Mouse (Mus musculus): ENCODE results near the gene Gm11992. TPM values are rescaled to one million over a fixed set of nuclear protein-coding genes. Genes with fewer than 3 reads are reported as not detected.
A peak's percentile ranks its signal among the peaks of the same experiment; 100 is the strongest.

Gene Gm11992
- total RNA-seq, 2 experiments from 2014 or later: not detected

DNA sequence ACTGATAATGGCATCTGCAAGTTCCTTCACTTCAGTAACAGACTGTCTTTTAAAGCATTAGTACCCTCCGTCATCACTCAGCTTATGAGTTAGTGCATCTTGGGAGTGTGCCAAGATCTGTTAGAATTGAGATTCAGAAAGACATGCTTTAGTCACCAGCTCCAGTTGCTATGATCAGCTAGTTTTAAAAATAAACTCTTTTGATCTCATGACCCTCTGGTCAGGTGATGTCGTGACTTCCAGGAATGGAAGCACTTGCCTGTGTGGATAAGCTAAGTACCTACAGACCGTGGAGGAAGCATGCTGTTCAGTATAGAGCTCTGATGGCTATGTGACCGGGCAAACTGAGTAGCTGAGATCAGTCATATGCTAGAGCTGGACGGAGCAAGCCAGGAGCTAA lies 1.4 kb upstream of the Gm11992 start:
- no peak for TF ChIP-seq CTCF (IDR thresholded peaks at IDR 0.05)
- no peak for DNase-seq
- Histone ChIP-seq H3K4me3 (no peak overlapping the region), H3K27ac (no peak overlapping the region)
- intact Hi-C loops (cut with DNase I): loop anchor here (5.0 kb wide), 1 partner anchor 35 kb away; the partner anchor contains the start of gene Hus1

DNA sequence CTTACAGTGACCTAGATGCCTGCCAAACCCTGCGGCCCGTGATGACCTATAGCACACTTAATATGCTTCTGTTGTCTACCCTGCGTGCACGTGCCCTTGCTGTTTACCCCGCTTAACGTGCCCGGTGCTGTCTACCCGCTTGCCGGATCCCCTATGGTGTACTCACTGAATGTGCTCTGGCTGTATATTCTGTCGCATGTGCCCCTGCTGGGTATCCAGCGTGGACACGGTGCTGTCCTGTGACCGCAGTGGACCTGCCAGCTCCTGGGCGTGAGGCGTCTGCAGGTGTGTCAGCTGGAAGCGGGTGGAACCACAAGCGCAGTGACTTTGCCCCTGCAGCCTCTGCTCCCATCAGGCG lies 288 bp downstream of the Gm11992 start, which contains the start of gene Sun3:
TSS of gene Sun3 (minus strand) at position 289 of the 358 bp plus-strand sequence.
- TF ChIP-seq CTCF (IDR thresholded peaks at IDR 0.05): no peak
- peak; percentile 31 for DNase-seq
- Histone ChIP-seq H3K27ac (no peak within 1 kb of the TSS), H3K4me3 (peak within 1 kb of the TSS; percentile 72)
- intact Hi-C loops (cut with DNase I): loop anchor here (5.0 kb wide), 1 partner anchor 36 kb away; the partner anchor contains the start of gene Hus1

DNA sequence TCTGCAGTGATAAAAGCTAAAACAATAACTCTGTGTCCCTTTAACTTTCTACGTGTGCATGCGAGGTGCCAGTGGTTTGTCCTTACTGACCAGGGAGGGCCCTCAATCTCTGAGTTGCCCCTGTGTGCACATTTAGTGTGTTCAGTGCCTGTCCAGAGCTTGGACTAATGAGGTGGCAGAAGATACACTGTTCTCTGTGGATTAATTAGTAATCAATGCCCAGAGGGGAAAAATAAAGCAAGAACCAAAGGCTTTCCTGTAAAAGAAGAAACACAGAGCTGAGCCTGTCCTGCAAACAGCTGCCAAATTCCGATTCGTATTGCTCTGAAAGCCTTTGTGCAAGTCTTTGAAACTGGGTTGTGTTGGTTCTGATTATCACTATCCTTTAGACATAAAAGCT lies 1.8 kb downstream of the Gm11992 start:
- intact Hi-C loops (cut with DNase I): no loop called here
- Histone ChIP-seq H3K27ac (no peak overlapping the region), H3K4me3 (no peak overlapping the region)
- TF ChIP-seq CTCF (IDR thresholded peaks at IDR 0.05): no peak
- no peak for DNase-seq

DNA sequence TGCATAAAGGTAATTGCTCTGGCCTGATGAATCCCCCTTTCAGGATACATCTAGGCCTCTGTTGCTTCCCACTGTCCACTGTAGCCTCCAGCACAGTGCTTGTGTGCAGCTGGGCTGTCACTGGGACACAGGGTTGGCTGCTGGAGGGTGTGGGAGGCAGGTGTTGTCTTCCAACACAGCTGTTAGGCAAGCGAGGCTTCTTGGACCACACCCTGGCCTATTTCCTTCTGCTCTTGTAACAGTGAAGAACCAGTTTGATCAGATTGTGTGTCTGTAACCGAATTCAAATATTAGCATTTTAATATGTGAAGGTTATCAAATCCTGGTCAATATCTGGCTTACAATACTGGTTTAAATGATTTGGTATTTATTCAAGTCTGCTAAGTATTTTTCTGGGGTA lies 3.5 kb downstream of the Gm11992 start:
- no peak for DNase-seq
- intact Hi-C loops (cut with DNase I): no loop called here
- Histone ChIP-seq H3K27ac (no peak overlapping the region), H3K4me3 (no peak overlapping the region)
- TF ChIP-seq CTCF (IDR thresholded peaks at IDR 0.05): no peak

DNA sequence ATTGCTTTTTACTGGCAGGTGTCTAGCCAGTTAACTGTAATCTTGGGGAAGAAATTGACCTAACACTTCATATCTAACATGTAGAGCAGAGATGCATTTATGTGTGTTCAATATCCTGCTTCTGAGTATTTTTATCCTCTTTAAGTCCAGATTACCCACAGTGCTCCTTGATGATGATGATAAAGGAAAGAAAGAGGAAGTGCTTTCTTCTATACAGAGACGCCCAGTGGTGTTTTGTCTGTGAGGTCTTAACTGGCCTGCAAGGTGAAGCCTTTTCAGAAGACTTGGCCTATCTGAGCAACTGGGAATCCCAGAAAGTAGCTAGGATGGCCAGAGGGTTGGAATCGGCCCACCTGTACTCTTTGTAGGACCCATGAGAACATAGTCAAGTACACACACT lies 8.5 kb downstream of the Gm11992 start:
- Histone ChIP-seq H3K4me3 (no peak overlapping the region), H3K27ac (no peak overlapping the region)
- no peak for TF ChIP-seq CTCF (IDR thresholded peaks at IDR 0.05)
- no peak for DNase-seq
- intact Hi-C loops (cut with DNase I): no loop called here

DNA sequence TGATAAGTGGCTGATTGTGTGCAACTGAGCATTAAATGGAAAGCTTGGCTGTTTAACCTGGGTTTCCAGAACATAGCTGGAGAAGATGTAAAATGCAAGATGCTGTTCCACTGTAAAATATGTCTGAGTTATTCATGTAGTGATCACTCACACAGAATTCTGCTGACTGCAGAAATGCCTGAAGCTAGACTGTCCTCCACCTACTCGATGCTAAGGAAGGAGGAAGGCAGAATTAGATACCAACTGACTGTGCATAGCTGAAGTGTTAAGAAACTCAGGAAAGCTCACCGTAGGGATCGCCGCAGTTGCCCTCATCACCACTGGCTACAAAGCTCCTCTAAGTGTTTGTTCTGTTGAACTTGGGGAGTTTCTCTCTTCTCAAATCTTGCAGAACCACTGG lies 9.3 kb downstream of the Gm11992 start:
- TF ChIP-seq CTCF (IDR thresholded peaks at IDR 0.05): no peak
- DNase-seq: no peak

DNA sequence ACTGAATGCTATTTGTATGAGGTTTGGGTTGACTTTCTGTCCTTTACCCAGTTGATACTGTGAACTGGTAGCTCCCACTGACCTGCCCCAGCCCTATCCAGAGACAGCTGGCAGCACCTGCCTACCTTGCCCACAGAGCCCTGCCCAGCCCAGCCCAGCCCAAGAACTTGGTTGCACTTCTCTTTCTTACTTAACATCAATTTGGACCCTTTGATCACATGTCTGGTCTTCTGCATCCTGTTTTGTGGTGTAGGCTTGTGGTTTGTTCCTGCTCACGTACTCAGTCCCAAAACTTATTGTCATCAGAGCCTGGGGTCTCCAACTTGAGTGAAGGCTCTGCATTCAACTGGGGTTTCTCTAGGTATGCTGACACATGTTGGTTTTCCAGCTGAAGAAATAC lies 11.6 kb downstream of the Gm11992 start:
- no peak for TF ChIP-seq CTCF (IDR thresholded peaks at IDR 0.05)
- no peak overlapping the region for H3K27ac ChIP-seq
- intact Hi-C loops (cut with DNase I): no loop called here
- no peak overlapping the region for H3K4me3 ChIP-seq
- DNase-seq: no peak

More for the DNA sequence above, 9.3 kb downstream of the Gm11992 start:
- intact Hi-C loops (cut with DNase I): no loop called here
- no peak overlapping the region for H3K4me3 ChIP-seq
- H3K27ac ChIP-seq: no peak overlapping the region

DNA sequence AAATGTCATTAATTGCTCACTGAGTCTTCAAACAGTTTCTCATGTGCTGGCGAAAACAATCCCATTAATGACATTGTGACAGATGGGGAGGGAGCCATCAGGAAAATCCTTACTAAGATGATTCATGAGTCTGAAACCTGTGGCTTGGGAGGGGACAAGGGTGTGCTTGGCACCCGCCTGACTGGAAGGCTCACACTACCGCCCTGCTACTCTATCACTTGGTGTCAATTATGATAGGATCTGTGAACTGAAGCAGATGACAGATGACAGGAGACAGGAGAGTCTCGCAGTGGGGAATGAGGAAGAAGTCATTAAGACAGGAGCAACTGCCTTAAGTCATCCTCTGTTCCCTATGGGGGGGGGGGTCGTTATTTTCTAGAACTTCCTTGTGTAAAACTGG lies 12.1 kb downstream of the Gm11992 start:
- no peak for TF ChIP-seq CTCF (IDR thresholded peaks at IDR 0.05)
- intact Hi-C loops (cut with DNase I): no loop called here
- Histone ChIP-seq H3K4me3 (no peak overlapping the region), H3K27ac (no peak overlapping the region)
- no peak for DNase-seq

DNA sequence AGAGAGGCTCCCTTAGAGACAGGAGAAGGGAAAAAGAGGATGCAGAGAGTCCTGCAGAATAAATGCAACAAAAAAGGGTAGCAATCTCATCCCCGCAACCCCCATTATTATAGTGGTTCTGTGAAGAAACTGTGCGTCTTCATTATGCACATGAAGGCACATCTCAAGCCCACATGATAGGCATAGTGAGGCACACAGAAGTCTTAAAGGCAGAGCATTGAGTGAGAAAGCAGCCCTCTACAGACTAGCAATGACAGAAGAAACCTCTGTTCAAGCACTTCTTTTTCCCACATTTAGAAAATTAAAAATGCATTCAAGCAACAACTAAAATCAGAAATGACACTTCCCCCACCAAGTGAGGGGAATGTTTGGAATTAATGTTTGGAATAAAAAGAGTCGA lies 28.1 kb downstream of the Gm11992 start:
- Histone ChIP-seq H3K4me3 (no peak overlapping the region), H3K27ac (no peak overlapping the region)
- intact Hi-C loops (cut with DNase I): no loop called here
- DNase-seq: no peak
- TF ChIP-seq CTCF (IDR thresholded peaks at IDR 0.05): no peak

DNA sequence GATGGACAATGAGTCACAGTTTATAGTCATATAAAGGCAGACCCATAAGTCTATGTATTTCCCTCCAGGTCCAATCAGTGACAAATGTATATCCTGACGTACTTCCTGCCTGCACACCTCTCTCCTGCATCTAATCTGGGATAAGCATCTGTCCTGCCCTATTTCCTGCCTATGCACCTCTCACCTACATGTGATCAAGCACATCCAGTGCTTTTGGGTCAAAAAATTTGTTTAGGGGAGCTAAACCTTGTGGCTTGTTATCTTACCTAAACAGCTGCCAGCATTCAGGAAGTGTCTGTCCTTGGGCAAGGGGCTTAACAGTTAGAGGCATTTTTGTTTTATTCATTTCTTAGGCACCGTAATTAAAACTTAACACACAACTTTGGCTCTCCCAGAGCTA lies 64.8 kb downstream of the Gm11992 start:
- no peak for TF ChIP-seq CTCF (IDR thresholded peaks at IDR 0.05)
- no peak for DNase-seq
- intact Hi-C loops (cut with DNase I): no loop called here
- Histone ChIP-seq H3K4me3 (no peak overlapping the region), H3K27ac (no peak overlapping the region)

DNA sequence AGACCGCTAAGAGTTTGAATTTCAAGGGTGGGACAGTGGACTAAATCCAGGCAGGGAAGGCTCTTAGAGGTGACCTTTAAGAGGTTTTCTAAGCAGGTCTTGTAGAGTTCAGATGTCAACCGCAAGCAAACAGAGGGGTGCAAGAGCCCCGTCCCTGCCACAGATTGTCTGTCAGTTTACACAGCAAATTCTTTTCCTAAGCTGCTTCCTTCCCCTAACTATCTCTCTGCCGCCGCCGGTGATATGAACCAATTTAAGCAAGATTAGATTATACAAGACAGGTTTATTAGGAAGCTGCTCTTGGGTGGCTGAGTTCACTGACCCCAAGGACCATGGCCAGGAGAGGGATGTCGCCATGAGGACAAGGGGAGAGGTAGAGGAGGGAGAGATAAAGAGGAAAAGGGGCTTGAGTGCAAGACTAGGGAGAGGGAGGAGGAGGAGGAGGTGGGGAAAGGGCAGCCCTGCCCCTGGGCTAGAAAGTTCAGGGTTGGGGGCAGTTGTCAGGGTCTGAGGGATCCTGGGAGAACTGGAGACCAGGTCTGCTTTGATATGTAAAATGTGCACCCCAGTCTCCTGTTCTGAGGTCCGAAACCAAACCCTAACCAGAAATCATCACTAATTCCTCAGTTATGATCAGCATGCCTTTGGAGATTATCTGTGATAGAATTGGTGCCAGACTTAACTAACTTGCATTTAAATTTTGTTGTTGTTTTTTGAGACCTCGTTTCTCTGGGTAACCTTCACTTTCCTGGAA lies 67.2 kb downstream of the Gm11992 start:
- Histone ChIP-seq H3K27ac (no peak overlapping the region), H3K4me3 (no peak overlapping the region; the same call in 1 of the 2 replicates)
- no peak for DNase-seq
- intact Hi-C loops (cut with DNase I): loop anchor here (5.0 kb wide), 1 partner anchor 103 kb away; the partner anchor contains the start of gene Hus1
- no peak for TF ChIP-seq CTCF (IDR thresholded peaks at IDR 0.05)

DNA sequence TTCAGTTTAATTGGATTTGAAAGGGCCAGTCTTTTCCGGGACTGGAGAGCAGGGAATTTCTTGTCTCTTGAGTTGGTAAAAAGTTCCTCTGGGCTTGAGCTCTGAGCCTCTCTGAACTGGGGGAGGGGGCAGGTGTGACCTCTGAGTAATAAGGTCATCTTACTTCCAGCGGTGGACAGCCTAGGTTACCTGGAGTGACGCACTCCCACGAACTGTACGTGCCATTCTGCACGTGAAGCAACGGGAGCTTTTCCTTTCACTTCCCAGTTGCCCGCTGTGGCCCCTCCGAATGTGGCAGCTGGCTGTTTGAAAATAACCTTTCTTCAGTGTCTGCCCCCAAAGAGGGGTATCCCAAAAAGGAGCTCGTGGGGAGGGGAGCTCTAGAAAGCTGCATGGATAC lies 67.7 kb downstream of the Gm11992 start:
- DNase-seq: no peak
- H3K4me3 ChIP-seq: peak overlapping the region; percentile 50
- TF ChIP-seq CTCF (IDR thresholded peaks at IDR 0.05): no peak
- H3K27ac ChIP-seq: no peak overlapping the region
- intact Hi-C loops (cut with DNase I): loop anchor here (5.0 kb wide), 1 partner anchor 104 kb away; the partner anchor contains the start of gene Hus1

DNA sequence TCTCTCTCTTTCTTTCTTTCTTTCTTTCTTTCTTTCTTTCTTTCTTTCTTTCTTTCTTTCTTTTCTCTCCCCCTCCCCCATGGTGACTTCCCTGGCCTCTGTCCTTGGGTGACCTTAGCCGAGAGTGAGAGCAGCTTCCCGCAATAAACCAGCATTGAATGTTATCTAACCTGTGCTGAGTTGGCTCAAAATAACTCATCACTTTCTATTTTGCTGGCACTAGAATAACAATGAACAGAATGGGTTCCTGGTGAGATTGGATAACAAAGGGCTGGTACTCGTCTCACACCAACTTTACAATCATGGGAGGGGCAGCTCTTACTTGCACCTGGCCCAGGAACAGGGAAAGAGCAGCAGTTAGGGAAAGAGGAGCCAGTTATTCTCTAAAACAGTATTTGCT lies 68.5 kb downstream of the Gm11992 start:
- H3K27ac ChIP-seq: no peak overlapping the region
- intact Hi-C loops (cut with DNase I): loop anchor here (5.0 kb wide), 1 partner anchor 105 kb away; the partner anchor contains the start of gene Hus1

More for the DNA sequence above, 68.5 kb downstream of the Gm11992 start:
- no peak overlapping the region for H3K4me3 ChIP-seq
- no peak for DNase-seq
- no peak for TF ChIP-seq CTCF (IDR thresholded peaks at IDR 0.05)

Data from gastrocnemius, adult 2 months (tissue).